Mouse (Mus musculus) lung, postnatal 0 days (tissue): Measurements from ENCODE around the gene Nanos2.

ENCODE experiments used
- CTCF ChIP-seq: IDR thresholded peaks from 2 replicates; pipeline ENCODE4 v1.5.1; 2016; ENCODE audit warnings: antibody characterized with exemption, mild to moderate bottlenecking
- EP300 ChIP-seq: IDR thresholded peaks from 2 replicates; pipeline ENCODE4 v1.6.1; 2016; ENCODE audit warnings: antibody characterized with exemption, mild to moderate bottlenecking, control low read depth

DNA sequence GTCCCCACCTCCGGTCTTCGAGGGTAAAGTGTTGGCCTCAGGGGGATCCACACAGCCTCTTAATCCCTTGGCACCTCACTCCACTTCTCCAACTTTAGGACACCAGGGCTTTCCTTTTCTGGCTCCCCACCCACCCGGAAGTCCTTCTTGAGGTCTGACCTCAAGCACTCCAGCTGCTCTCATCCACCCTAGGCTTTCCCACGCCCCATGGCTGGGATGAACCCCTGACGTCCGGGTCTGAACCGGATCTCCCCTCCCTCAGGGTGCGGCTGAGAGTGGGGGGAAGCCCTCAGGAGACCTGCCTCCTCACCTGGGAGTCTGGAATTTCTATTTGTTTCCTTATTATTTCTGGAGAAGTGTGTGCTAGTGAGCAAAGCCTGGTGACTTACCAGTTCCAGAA, 33.8 kb downstream of the Nanos2 start:
- TF ChIP-seq EP300 (no peak), CTCF (no peak)
